Mouse (Mus musculus) forebrain, postnatal 0 days (tissue): ENCODE results near the gene Acsbg2. TPM values are rescaled to one million over a fixed set of nuclear protein-coding genes. Genes with fewer than 3 reads are reported as not detected.
"Not testable (repeated sequence)": the region's sequence is repeated elsewhere in the genome, so short reads cannot be mapped to it uniquely, and the experiment has no call there.

Experiments
- ATAC-seq: fragments of 200-750 bp; cut with Nextera tagmentation; 2 replicates; pipeline ENCODE4 v1.8.0; 2017; ENCODE audit warnings: mild to moderate bottlenecking, moderate library complexity
- DNase-seq: peaks from one replicate; pipeline ENCODE4 v3.0.0-alpha.2; 2015
- H3K27ac ChIP-seq: fragments of 300-500 bp; sonication (generic); 2 replicates; pipeline ENCODE4 v1.5.1; 2014; ENCODE audit warnings: low read depth, mild to moderate bottlenecking, antibody characterized with exemption, low read length, moderate library complexity, mixed read lengths
- H3K27me3 ChIP-seq: fragments of 300-500 bp; sonication (generic); 2 replicates; pipeline ENCODE4 v1.6.1; 2014; ENCODE audit warnings: mild to moderate bottlenecking, low read length, mixed read lengths; ENCODE audit not compliant: insufficient read depth
- H3K36me3 ChIP-seq: fragments of 300-500 bp; sonication (generic); 2 replicates; pipeline ENCODE4 v1.6.1; 2014; ENCODE audit warnings: mild to moderate bottlenecking, moderate library complexity; ENCODE audit not compliant: insufficient read depth
- H3K4me1 ChIP-seq: fragments of 300-500 bp; sonication (generic); 2 replicates; pipeline ENCODE4 v1.6.1; 2014; ENCODE audit warnings: antibody characterized with exemption; ENCODE audit not compliant: insufficient read depth
- H3K4me2 ChIP-seq: fragments of 300-500 bp; sonication (generic); 2 replicates; pipeline ENCODE4 v1.6.1; 2014; ENCODE audit warnings: low read depth, mild to moderate bottlenecking, moderate library complexity
- H3K4me3 ChIP-seq: fragments of 300-500 bp; sonication (generic); 2 replicates; pipeline ENCODE4 v1.5.1; 2014; ENCODE audit warnings: low read depth, low read length, mixed read lengths
- H3K9ac ChIP-seq: fragments of 300-500 bp; sonication (generic); 2 replicates; pipeline ENCODE4 v1.6.1; 2014; ENCODE audit warnings: mild to moderate bottlenecking
- H3K9me3 ChIP-seq: fragments of 300-500 bp; sonication (generic); 2 replicates; pipeline ENCODE4 v1.6.1; 2016; ENCODE audit warnings: low read length
- CTCF ChIP-seq: sonication (generic); IDR thresholded peaks from 2 replicates; pipeline ENCODE4 v1.5.1; 2016; ENCODE audit warnings: antibody characterized with exemption, control low read depth, low read depth
- WGBS: fragments of 180-500 bp; shearing (Covaris S2); extraction: QIAGEN DNeasy Blood & Tissue Kit; methylation state at CpG from one replicate; pipeline ENCODE4 v1.1.7; 2014; 5-methylcytosine and 5-hydroxymethylcytosine counted together
- polyA plus RNA-seq: library from polyadenylated mRNA; unstranded; fragments of >200 nt; fragmentation: Nextera tagmentation; extraction: Ambion mirVana; gene quantifications from 2 replicates; pipeline ENCODE4 v1.2.1, GENCODE M21; 2015
- total RNA-seq: library from RNA; depleted of rRNA; stranded (reverse); fragments of >200 nt; gene quantifications from 2 replicates; pipeline ENCODE4 v1.2.3, GENCODE M21; 2014; rRNA removed

Acsbg2 gene
- total RNA-seq (not detected in 2 replicates), polyA plus RNA-seq (not detected in 2 replicates)

GRCm38 (mm10) chr17:56874237-56874636 is at the start of gene Acsbg2:
Gene Acsbg2 (minus strand): TSS chr17:56874447.
- Histone ChIP-seq H3K36me3 (no peaks in the 10 kb centered on the region), H3K27me3 (no peaks in the 10 kb centered on the region), H3K4me1 (no peaks in the 10 kb centered on the region), H3K4me2 (no peak within 1 kb of the TSS), H3K9me3 (no peaks in the 10 kb centered on the region), H3K27ac (no peak within 1 kb of the TSS), H3K9ac (no peak within 1 kb of the TSS), H3K4me3 (no peak within 1 kb of the TSS)
- 96% methylated on average over 2 of the region's 2 CpGs for WGBS
- DNase-seq, result no peak
- TF ChIP-seq CTCF, result no peak
- ATAC-seq, result no peak

GRCm38 (mm10) chr17:56919725-56920124 is 45.5 kb upstream of the Acsbg2 start:
- Histone ChIP-seq H3K36me3 (peaks cover 65% of the 10 kb centered on the region), H3K4me1 (no peaks in the 10 kb centered on the region), H3K9ac (no peak overlapping the region), H3K27me3 (no peaks in the 10 kb centered on the region), H3K9me3 (no peaks in the 10 kb centered on the region), H3K27ac (no peak overlapping the region), H3K4me2 (no peak overlapping the region), H3K4me3 (no peak overlapping the region)
- no peak for TF ChIP-seq CTCF
- WGBS, result 79% methylated on average over 3 of the region's 3 CpGs
- no peak for DNase-seq
- ATAC-seq, result no peak

DNA sequence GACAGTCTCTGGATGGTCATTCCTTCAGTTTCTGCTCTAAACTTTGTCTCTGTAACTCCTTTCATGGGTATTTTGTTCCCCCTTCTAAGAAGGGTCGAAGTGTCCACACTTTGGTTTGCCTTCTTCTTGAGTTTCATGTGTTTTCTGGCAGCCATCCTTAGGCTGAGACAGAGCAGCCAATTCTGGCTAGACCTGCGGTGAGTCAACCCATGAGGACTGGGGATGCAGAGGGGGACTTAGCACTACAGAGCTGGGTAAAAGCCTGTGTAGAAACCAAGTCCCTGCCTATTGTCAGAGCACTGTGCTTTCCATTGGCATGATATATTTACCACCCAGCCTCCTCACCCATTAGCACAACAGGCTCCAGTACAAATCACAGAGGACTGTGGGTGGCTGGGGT is 42.9 kb upstream of the Acsbg2 start:
- ATAC-seq, result no peak
- TF ChIP-seq CTCF, result no peak
- WGBS, result 88% methylated on average over 2 of the region's 2 CpGs

DNA sequence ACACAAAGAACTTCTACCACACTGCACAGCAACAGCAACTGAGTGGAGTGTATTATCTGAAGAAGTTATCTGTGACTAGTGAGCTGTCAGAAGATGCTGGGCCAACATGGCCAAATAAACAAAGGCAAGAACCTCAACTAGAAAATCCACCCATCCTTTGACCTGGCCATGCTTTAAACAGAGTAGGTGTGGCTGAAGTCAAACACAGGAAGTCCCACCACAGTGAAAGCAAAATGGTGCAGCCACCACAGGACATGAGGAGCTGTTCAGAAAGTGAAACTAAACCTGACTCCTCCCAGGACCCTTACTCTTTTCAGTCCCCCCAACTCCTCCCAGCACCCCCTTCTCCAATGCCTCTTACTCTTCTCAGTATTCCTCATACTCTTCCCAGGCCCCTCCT is 39.2 kb upstream of the Acsbg2 start:
- Histone ChIP-seq H3K36me3 (peaks cover 56% of the 10 kb centered on the region), H3K4me3 (no peak overlapping the region), H3K4me1 (no peaks in the 10 kb centered on the region), H3K9me3 (no peaks in the 10 kb centered on the region), H3K9ac (no peak overlapping the region), H3K27ac (no peak overlapping the region), H3K4me2 (no peak overlapping the region), H3K27me3 (no peaks in the 10 kb centered on the region)
- DNase-seq (no peak), ATAC-seq (no peak)
- TF ChIP-seq CTCF, result no peak

More for the DNA sequence above, 42.9 kb upstream of the Acsbg2 start:
- H3K9ac ChIP-seq, result no peak overlapping the region
- DNase-seq, result no peak
- peaks cover 68% of the 10 kb centered on the region for H3K36me3 ChIP-seq
- no peaks in the 10 kb centered on the region for H3K9me3 ChIP-seq
- no peak overlapping the region for H3K27ac ChIP-seq
- no peaks in the 10 kb centered on the region for H3K4me1 ChIP-seq
- no peaks in the 10 kb centered on the region for H3K27me3 ChIP-seq
- H3K4me3 ChIP-seq, result no peak overlapping the region
- H3K4me2 ChIP-seq, result no peak overlapping the region

DNA sequence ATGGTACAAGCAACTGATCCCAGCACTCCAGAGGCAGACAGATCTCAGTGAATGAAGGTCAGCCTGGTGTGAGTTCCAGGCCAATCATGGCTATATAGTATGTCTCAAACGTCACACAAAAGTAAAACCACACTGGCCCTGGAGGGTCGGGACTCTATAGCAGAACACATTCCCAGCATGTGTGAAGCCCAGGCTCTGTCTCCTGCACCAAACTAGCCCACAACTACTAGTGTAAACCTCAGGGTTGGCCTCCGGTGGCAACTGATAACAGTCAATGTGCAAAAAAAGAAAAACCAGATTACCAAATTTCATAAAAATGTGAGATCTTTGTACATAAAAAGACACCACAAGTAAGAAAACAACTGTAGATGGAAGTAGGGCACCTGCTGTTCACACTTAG is 38.8 kb upstream of the Acsbg2 start:
- H3K9me3 ChIP-seq, result no peaks in the 10 kb centered on the region
- ATAC-seq, result no peak

GRCm38 (mm10) chr17:56909764-56910163 is 35.5 kb upstream of the Acsbg2 start:
- H3K27ac ChIP-seq, H3K27me3 ChIP-seq, DNase-seq, ATAC-seq, H3K4me2 ChIP-seq, H3K4me3 ChIP-seq, H3K9me3 ChIP-seq, H3K9ac ChIP-seq, H3K4me1 ChIP-seq: not testable (repeated sequence)
- peaks cover 46% of the 10 kb centered on the region for H3K36me3 ChIP-seq
- WGBS, result 63% methylated on average over 2 of the region's 2 CpGs

More for the DNA sequence above, 38.8 kb upstream of the Acsbg2 start:
- DNase-seq, result no peak
- H3K27me3 ChIP-seq, result no peaks in the 10 kb centered on the region
- H3K9ac ChIP-seq, result no peak overlapping the region
- H3K4me1 ChIP-seq, result no peaks in the 10 kb centered on the region
- peaks cover 60% of the 10 kb centered on the region for H3K36me3 ChIP-seq
- H3K4me3 ChIP-seq, result no peak overlapping the region
- no peak for TF ChIP-seq CTCF
- WGBS, result 94% methylated on average over 3 of the region's 3 CpGs
- H3K27ac ChIP-seq, result no peak overlapping the region
- H3K4me2 ChIP-seq, result no peak overlapping the region

- no peaks in the 10 kb centered on the region for H3K27me3 ChIP-seq
- H3K4me3 ChIP-seq, result no peak overlapping the region
- H3K27ac ChIP-seq, result no peak overlapping the region
- H3K36me3 ChIP-seq, result peaks cover 50% of the 10 kb centered on the region
- WGBS, result 72% methylated on average over 9 of the region's 9 CpGs
- TF ChIP-seq CTCF, result no peak
- ATAC-seq (no peak), DNase-seq (no peak)
- no peaks in the 10 kb centered on the region for H3K9me3 ChIP-seq
- H3K9ac ChIP-seq, result no peak overlapping the region
- no peak overlapping the region for H3K4me2 ChIP-seq
- H3K4me1 ChIP-seq, result no peaks in the 10 kb centered on the region
These were observed 33.6 kb upstream of the Acsbg2 start for GRCm38 (mm10) chr17:56907887-56908286.

GRCm38 (mm10) chr17:56907096-56907495 is 32.8 kb upstream of the Acsbg2 start:
- H3K9me3 ChIP-seq, result no peaks in the 10 kb centered on the region
- no peak overlapping the region for H3K4me3 ChIP-seq
- H3K9ac ChIP-seq, result no peak overlapping the region
- H3K27me3 ChIP-seq, result no peaks in the 10 kb centered on the region
- peaks cover 53% of the 10 kb centered on the region for H3K36me3 ChIP-seq
- no peak for TF ChIP-seq CTCF
- H3K4me1 ChIP-seq, result no peaks in the 10 kb centered on the region
- H3K4me2 ChIP-seq, result no peak overlapping the region
- H3K27ac ChIP-seq, result no peak overlapping the region
- ATAC-seq (no peak), DNase-seq (no peak)
- WGBS, result 93% methylated on average over 5 of the region's 5 CpGs
